Mouse (Mus musculus): ENCODE results near the gene Zdhhc9.

DNA sequence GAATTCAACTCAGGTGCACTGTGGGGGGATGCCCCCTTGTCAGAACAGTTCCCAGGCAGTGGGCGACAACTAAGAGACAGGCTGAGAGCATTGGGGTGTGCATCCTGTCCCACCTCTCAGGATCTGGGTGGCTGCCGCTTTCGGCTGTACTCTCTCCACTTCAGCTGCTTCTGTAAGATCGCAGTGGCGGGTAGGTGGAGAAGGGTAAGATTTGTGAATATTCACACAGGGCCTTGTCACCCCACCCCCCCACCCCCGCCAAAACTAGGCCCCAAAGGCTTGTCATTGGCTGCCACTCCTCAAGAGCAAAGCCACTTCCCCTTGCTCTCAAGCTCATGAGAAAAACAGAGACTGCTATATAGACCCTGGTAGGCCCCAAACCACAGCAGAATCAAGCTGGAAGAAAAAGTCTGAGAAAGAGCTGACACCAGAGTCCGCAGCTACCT, 60.9 kb downstream of the Zdhhc9 start:
- TF ChIP-seq CTCF (conservative IDR thresholded peaks at IDR 0.05 in 1 of 2, IDR thresholded peaks at IDR 0.05 in 1 of 2; ENCODE audit: low read depth in 2 of 2, low read length in 2 of 2) (no peak), MAFK (IDR thresholded peaks at IDR 0.05; ENCODE audit: insufficient replicate concordance, low read length) (no peak), BHLHE40 (IDR thresholded peaks at IDR 0.05; ENCODE audit: low read depth, low read length) (peak; percentile 22; the same call in 1 of the 2 replicates), POLR2A (IDR thresholded peaks at IDR 0.05; ENCODE audit: low read depth, low read length) (peak; percentile 81), JUND (conservative IDR thresholded peaks at IDR 0.05; ENCODE audit: low read depth, low read length) (no peak), JUN (IDR thresholded peaks at IDR 0.05; ENCODE audit: insufficient read depth, low read depth, low read length) (no peak), ZNF384 (IDR thresholded peaks at IDR 0.05; ENCODE audit: low read depth, low read length) (no peak), SIN3A (IDR thresholded peaks at IDR 0.05; ENCODE audit: low read length) (peak; percentile 61; the same call in 1 of the 2 replicates), TBP (conservative IDR thresholded peaks at IDR 0.05; ENCODE audit: low read depth, low read length) (peak; percentile 59; the same call in 1 of the 2 replicates), USF1 (IDR thresholded peaks at IDR 0.05; ENCODE audit: low read depth, low read length) (no peak), RCOR1 (conservative IDR thresholded peaks at IDR 0.05; ENCODE audit: low read depth, low read length) (no peak), RAD21 (IDR thresholded peaks at IDR 0.05; ENCODE audit: low read depth, low read length) (no peak), MYC (IDR thresholded peaks at IDR 0.05; ENCODE audit: low read depth, low read length) (no peak)

All from CH12.LX (cell line).